In the genomic region with DNA sequence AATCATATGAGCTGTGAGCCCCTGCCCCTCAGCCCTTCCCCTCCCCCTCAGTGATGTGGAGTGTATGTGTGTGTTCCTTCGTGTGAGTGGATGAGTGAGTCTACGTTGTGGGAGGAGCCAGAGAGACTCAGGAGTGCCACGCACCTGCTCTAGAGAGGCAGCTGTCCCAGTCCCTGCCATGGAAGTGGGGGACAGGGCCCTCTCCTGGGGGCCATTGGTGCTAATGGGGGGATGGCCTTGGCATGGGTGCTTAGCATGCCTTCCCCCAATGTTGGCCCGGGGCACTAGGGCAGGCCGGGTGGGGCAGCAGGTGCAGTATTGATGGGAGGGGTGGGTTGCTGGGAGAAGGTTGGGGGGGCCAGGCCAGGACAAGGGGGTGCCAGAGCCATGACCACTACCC, we compare ENCODE assay signal across 8 mouse cellular contexts. TPM values are rescaled to one million over a fixed set of nuclear protein-coding genes. Genes with fewer than 3 reads are reported as not detected.
DNase-seq lines count a peak whose midpoint lies in the region; ATAC-seq and TF ChIP-seq lines count a peak whose summit lies in the region.

No protein-coding gene starts in this region.

- intact Hi-C loops in left cerebral cortex, postnatal 14 days (cut with DNase I), result no loop called here

- no peak for TF ChIP-seq CTCF in hindbrain, postnatal 0 days (IDR thresholded peaks at IDR 0.05; ENCODE audit: low read depth)

- peak overlapping the region; percentile 78 for H3K27ac ChIP-seq in hindbrain, postnatal 0 days
- peak overlapping the region; percentile 60 for H3K27ac ChIP-seq in neural tube, embryonic 14.5 days (ENCODE audit: low read depth, low read length)

- WGBS in hindbrain, postnatal 0 days, result 24% methylated on average over 5 of the region's 5 CpGs
- WGBS in neural tube, embryonic 14.5 days, result 29% methylated on average over 5 of the region's 5 CpGs

- H3K27me3 ChIP-seq in megakaryocyte, embryonic 14.5 days (replicated peaks), result no peaks in the 10 kb centered on the region
- H3K27me3 ChIP-seq in hindbrain, postnatal 0 days (ENCODE audit: insufficient read depth, low read length), result no peaks in the 10 kb centered on the region
- no peaks in the 10 kb centered on the region for H3K27me3 ChIP-seq in neural tube, embryonic 14.5 days (ENCODE audit: control insufficient read depth, insufficient read depth, low read length)

- peaks cover 94% of the 10 kb centered on the region for H3K36me3 ChIP-seq in megakaryocyte, embryonic 14.5 days (replicated peaks; ENCODE audit: low read length)
- H3K36me3 ChIP-seq in hindbrain, postnatal 0 days (ENCODE audit: insufficient read depth, low read length), result peaks cover 58% of the 10 kb centered on the region
- H3K36me3 ChIP-seq in neural tube, embryonic 14.5 days (ENCODE audit: control insufficient read depth, insufficient read depth, low read length), result peaks cover 52% of the 10 kb centered on the region

- ATAC-seq in cerebellum, adult (ENCODE audit: insufficient number of reproducible peaks, low FRiP score, low TSS enrichment), result no peak
- ATAC-seq in megakaryocyte, adult 5-6 weeks (ENCODE audit: poor library complexity, severe bottlenecking), result no peak
- peak; percentile 19; the same call in 1 of the 2 replicates for ATAC-seq in hindbrain, postnatal 0 days
- ATAC-seq in neural tube, embryonic 14.5 days (ENCODE audit: low read depth), result peak; percentile 33; the same call in 1 of the 2 replicates

- H3K4me1 ChIP-seq in megakaryocyte, embryonic 14.5 days, result peaks cover 98% of the 10 kb centered on the region
- H3K4me1 ChIP-seq in hindbrain, postnatal 0 days (ENCODE audit: insufficient read depth, low read length), result peaks cover 23% of the 10 kb centered on the region; the same call in 1 of the 2 replicates
- H3K4me1 ChIP-seq in neural tube, embryonic 14.5 days (ENCODE audit: control insufficient read depth, insufficient read depth, low read length), result peaks cover 36% of the 10 kb centered on the region

- no peaks in the 10 kb centered on the region for H3K9me3 ChIP-seq in megakaryocyte, embryonic 14.5 days
- H3K9me3 ChIP-seq in hindbrain, postnatal 0 days (ENCODE audit: low read length), result no peaks in the 10 kb centered on the region
- no peaks in the 10 kb centered on the region for H3K9me3 ChIP-seq in neural tube, embryonic 14.5 days (ENCODE audit: control insufficient read depth, low read length)

- peak overlapping the region; percentile 46 for H3K4me3 ChIP-seq in megakaryocyte, embryonic 14.5 days (replicated peaks)
- no peak overlapping the region for H3K4me3 ChIP-seq in hindbrain, postnatal 0 days (ENCODE audit: low read length)
- H3K4me3 ChIP-seq in neural tube, embryonic 14.5 days (ENCODE audit: low read depth, low read length), result no peak overlapping the region

- no peak overlapping the region for H3K4me2 ChIP-seq in hindbrain, postnatal 0 days (ENCODE audit: low read depth, low read length)
- H3K4me2 ChIP-seq in neural tube, embryonic 14.5 days (ENCODE audit: low read depth, low read length), result peak overlapping the region; percentile 8; the same call in 1 of the 2 replicates

- DNase-seq in cerebellum, adult 11-12 months, result peak; percentile 72
- no peak for DNase-seq in hindbrain, postnatal 0 days (ENCODE audit: low spot score)
- no peak for DNase-seq in right cerebral cortex, postnatal 14 days
- no peak for DNase-seq in left cerebral cortex, postnatal 14 days (ENCODE audit: low spot score in 2 of 2)

- 0 out of 2 replicates have a peak overlapping the region, but pooled peaks have one; percentile 9 for H3K9ac ChIP-seq in hindbrain, postnatal 0 days (replicated peaks; ENCODE audit: low read length)
- no peak overlapping the region for H3K9ac ChIP-seq in neural tube, embryonic 14.5 days (replicated peaks; ENCODE audit: low read depth, low read length)

RNA-seq across cellular contexts. Expression of gene Nr1d1, which starts 8.3 kb away (rescaled TPM):
- polyA plus RNA-seq in megakaryocyte, embryonic 14.5 days (2012; ENCODE audit: insufficient read depth, low replicate concordance), result 5.6 and 22.1 TPM in 2 replicates
- 0.11 and 0.25 TPM in 2 replicates for total RNA-seq in megakaryocyte, adult 5-6 weeks (2015)
- 0.12 and 0.37 TPM in 2 replicates for total RNA-seq in megakaryocyte, adult 5-6 weeks (2017)
- 7.5 and 8.6 TPM in 2 replicates for total RNA-seq in hindbrain, postnatal 0 days (2014; rRNA removed)
- 10.2 and 13.5 TPM in 2 replicates for polyA plus RNA-seq in hindbrain, postnatal 0 days (2015; fragmentation: Nextera tagmentation; extraction: Ambion mirVana)
- polyA plus RNA-seq in neural tube, embryonic 14.5 days (2014; fragmentation: Nextera tagmentation; extraction: Ambion mirVana), result 3.8 and 3.9 TPM in 2 replicates
- 10 to 100 TPM; 82.0 to 85.4 TPM for total RNA-seq in left cerebral cortex, postnatal 14 days (2021)

RNA-seq across cellular contexts. Expression of gene Thra, which starts 26.4 kb away (rescaled TPM):
- polyA plus RNA-seq in megakaryocyte, embryonic 14.5 days (2012; ENCODE audit: insufficient read depth, low replicate concordance), result 37.6 and 38.9 TPM in 2 replicates
- total RNA-seq in megakaryocyte, adult 5-6 weeks (2015), result 10.0 and 11.6 TPM in 2 replicates
- 8.0 and 9.0 TPM in 2 replicates for total RNA-seq in megakaryocyte, adult 5-6 weeks (2017)
- 725 and 812 TPM in 2 replicates for total RNA-seq in hindbrain, postnatal 0 days (2014; rRNA removed)
- polyA plus RNA-seq in hindbrain, postnatal 0 days (2015; fragmentation: Nextera tagmentation; extraction: Ambion mirVana), result 160 TPM in 2 replicates
- 148 and 186 TPM in 2 replicates for polyA plus RNA-seq in neural tube, embryonic 14.5 days (2014; fragmentation: Nextera tagmentation; extraction: Ambion mirVana)
- total RNA-seq in left cerebral cortex, postnatal 14 days (2021), result 1,000 to 10,000 TPM in 1 of 2 experiments, 100 to 1,000 TPM in 1; 962 to 1,004 TPM

RNA-seq across cellular contexts. Expression of gene Msl1, which starts 28.5 kb away (rescaled TPM):
- 30.0 and 46.8 TPM in 2 replicates for polyA plus RNA-seq in megakaryocyte, embryonic 14.5 days (2012; ENCODE audit: insufficient read depth, low replicate concordance)
- 73.7 and 74.9 TPM in 2 replicates for total RNA-seq in megakaryocyte, adult 5-6 weeks (2015)
- total RNA-seq in megakaryocyte, adult 5-6 weeks (2017), result 111 and 119 TPM in 2 replicates
- 77.7 and 94.3 TPM in 2 replicates for total RNA-seq in hindbrain, postnatal 0 days (2014; rRNA removed)
- 25.0 and 25.4 TPM in 2 replicates for polyA plus RNA-seq in hindbrain, postnatal 0 days (2015; fragmentation: Nextera tagmentation; extraction: Ambion mirVana)
- polyA plus RNA-seq in neural tube, embryonic 14.5 days (2014; fragmentation: Nextera tagmentation; extraction: Ambion mirVana), result 24.2 and 26.9 TPM in 2 replicates
- 100 to 1,000 TPM; 168 to 170 TPM for total RNA-seq in left cerebral cortex, postnatal 14 days (2021)

RNA-seq across cellular contexts. Expression of gene Med24, which starts 37.6 kb away (rescaled TPM):
- polyA plus RNA-seq in megakaryocyte, embryonic 14.5 days (2012; ENCODE audit: insufficient read depth, low replicate concordance), result 40.2 and 55.7 TPM in 2 replicates
- total RNA-seq in megakaryocyte, adult 5-6 weeks (2015), result 17.9 and 21.5 TPM in 2 replicates
- 22.6 and 31.3 TPM in 2 replicates for total RNA-seq in megakaryocyte, adult 5-6 weeks (2017)
- 63.2 and 88.6 TPM in 2 replicates for total RNA-seq in hindbrain, postnatal 0 days (2014; rRNA removed)
- polyA plus RNA-seq in hindbrain, postnatal 0 days (2015; fragmentation: Nextera tagmentation; extraction: Ambion mirVana), result 47.1 and 48.3 TPM in 2 replicates
- 52.3 and 59.4 TPM in 2 replicates for polyA plus RNA-seq in neural tube, embryonic 14.5 days (2014; fragmentation: Nextera tagmentation; extraction: Ambion mirVana)
- 100 to 1,000 TPM in 1 of 2 experiments, 10 to 100 TPM in 1; 96.3 to 114 TPM for total RNA-seq in left cerebral cortex, postnatal 14 days (2021)

RNA-seq across cellular contexts. Expression of gene Casc3, which starts 37.9 kb away (rescaled TPM):
- 10.6 and 13.2 TPM in 2 replicates for polyA plus RNA-seq in megakaryocyte, embryonic 14.5 days (2012; ENCODE audit: insufficient read depth, low replicate concordance)
- total RNA-seq in megakaryocyte, adult 5-6 weeks (2015), result 35.6 and 39.9 TPM in 2 replicates
- total RNA-seq in megakaryocyte, adult 5-6 weeks (2017), result 32.1 and 33.2 TPM in 2 replicates
- total RNA-seq in hindbrain, postnatal 0 days (2014; rRNA removed), result 24.4 and 74.0 TPM in 2 replicates
- polyA plus RNA-seq in hindbrain, postnatal 0 days (2015; fragmentation: Nextera tagmentation; extraction: Ambion mirVana), result 35.4 and 35.7 TPM in 2 replicates
- 47.9 and 54.1 TPM in 2 replicates for polyA plus RNA-seq in neural tube, embryonic 14.5 days (2014; fragmentation: Nextera tagmentation; extraction: Ambion mirVana)
- total RNA-seq in left cerebral cortex, postnatal 14 days (2021), result 10 to 100 TPM; 53.1 to 54.6 TPM

Comparison
In these comparisons a context has a peak if more than half of its experiments do, and no peak if none do; other contexts are left out.
1. ATAC-seq: peak in hindbrain, postnatal 0 days (single experiment) and neural tube, embryonic 14.5 days (single experiment); none in cerebellum, adult (single experiment) and megakaryocyte, adult 5-6 weeks (single experiment).
2. RNA of gene Thra, which starts 26.4 kb away (total RNA-seq): 962 to 1,004 TPM in left cerebral cortex, postnatal 14 days and 725 to 812 TPM in hindbrain, postnatal 0 days; 8.0 to 11.6 TPM in megakaryocyte, adult 5-6 weeks; every median in the first group is over 10 times any median in the second.